Mouse (Mus musculus): ENCODE measurements around the gene Adh1. TPM values are rescaled to one million over a fixed set of nuclear protein-coding genes. Genes with fewer than 3 reads are reported as not detected.
A peak's percentile ranks its signal among the peaks of the same experiment; 100 is the strongest.

Adh1 gene
- polyA plus RNA-seq, 1 experiment from 2014 or later: 1,307 TPM

- H3K4me1 ChIP-seq (replicated peaks; ENCODE audit: control insufficient read depth, insufficient read depth, low read length): peaks cover 36% of the 10 kb centered on the region
- no peaks in the 10 kb centered on the region for H3K9me3 ChIP-seq (ENCODE audit: control insufficient read depth, low read length)
- H3K27ac ChIP-seq (ENCODE audit: low read length): peak overlapping the region; percentile 78
- 31% methylated on average over 10 of the region's 10 CpGs for WGBS
- no peaks in the 10 kb centered on the region for H3K36me3 ChIP-seq (ENCODE audit: control insufficient read depth, insufficient read depth, low read length)
- H3K27me3 ChIP-seq (ENCODE audit: control insufficient read depth, insufficient read depth, low read depth, low read length): no peaks in the 10 kb centered on the region
- ATAC-seq (ENCODE audit: low read depth): no peak
- H3K4me3 ChIP-seq (ENCODE audit: low read length): no peak overlapping the region
- no peak overlapping the region for H3K9ac ChIP-seq (ENCODE audit: low read length)
- H3K4me2 ChIP-seq (ENCODE audit: low read depth, low read length): no peak overlapping the region
Measured at GRCm38 (mm10) chr3:138305486-138306289, 44.9 kb downstream of the Adh1 start.

DNA sequence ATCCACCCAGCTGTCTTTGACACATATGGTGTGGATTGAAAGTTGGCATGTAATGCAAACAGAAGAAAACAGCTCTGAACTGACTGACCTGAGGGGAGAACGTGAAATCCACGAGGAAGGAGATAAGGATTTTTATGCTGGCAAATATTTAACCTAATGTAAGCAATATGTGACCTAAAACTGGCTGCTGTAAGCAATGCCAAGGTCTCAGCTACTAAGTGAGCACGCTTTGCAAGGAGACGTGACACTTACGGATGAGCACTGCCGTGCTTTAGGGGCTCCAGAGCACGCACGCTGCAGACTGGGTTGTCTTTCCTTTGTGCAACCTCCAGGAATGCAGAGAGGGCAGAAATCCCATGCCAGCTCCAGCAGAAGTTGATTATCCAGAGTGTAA is 45.5 kb downstream of the Adh1 start:
- Histone ChIP-seq H3K27ac (ENCODE audit: low read length) (peak overlapping the region; percentile 78), H3K9me3 (ENCODE audit: control insufficient read depth, low read length) (no peaks in the 10 kb centered on the region), H3K4me3 (ENCODE audit: low read length) (no peak overlapping the region), H3K27me3 (ENCODE audit: control insufficient read depth, insufficient read depth, low read depth, low read length) (no peaks in the 10 kb centered on the region), H3K4me2 (ENCODE audit: low read depth, low read length) (0 out of 2 replicates have a peak overlapping the region, but pooled peaks have one; percentile 0), H3K9ac (ENCODE audit: low read length) (no peak overlapping the region), H3K4me1 (replicated peaks; ENCODE audit: control insufficient read depth, insufficient read depth, low read length) (peaks cover 36% of the 10 kb centered on the region), H3K36me3 (ENCODE audit: control insufficient read depth, insufficient read depth, low read length) (no peaks in the 10 kb centered on the region)
- peak; percentile 90 for ATAC-seq (ENCODE audit: low read depth)
- WGBS: 10% methylated on average over 8 of the region's 8 CpGs

DNA sequence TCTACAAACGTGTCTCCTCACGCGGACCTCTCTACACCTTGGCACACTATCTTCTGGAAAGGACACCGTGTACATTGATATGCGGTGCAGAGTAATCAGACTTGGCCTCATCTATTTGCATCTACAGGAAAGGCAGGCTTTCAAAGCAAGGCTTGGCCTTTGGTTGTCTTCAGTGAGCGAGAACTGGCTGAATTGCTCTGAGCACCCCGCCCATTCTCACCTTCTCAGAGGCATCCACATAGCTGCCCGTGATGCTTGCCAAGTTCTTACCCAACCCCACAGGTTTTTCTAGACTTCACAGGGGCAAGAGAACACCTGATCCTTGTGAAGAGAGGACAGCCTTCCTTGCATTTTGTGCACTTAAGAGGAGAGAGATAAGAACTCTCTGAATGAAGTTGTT is 49.1 kb downstream of the Adh1 start:
- 0 out of 2 replicates have a peak, but pooled peaks have one; percentile 18 for ATAC-seq (ENCODE audit: low read depth)
- H3K9ac ChIP-seq (ENCODE audit: low read length): no peak overlapping the region
- 74% methylated on average over 8 of the region's 8 CpGs for WGBS
- no peak overlapping the region for H3K27ac ChIP-seq (ENCODE audit: low read length)
- H3K4me2 ChIP-seq (ENCODE audit: low read depth, low read length): no peak overlapping the region
- no peaks in the 10 kb centered on the region for H3K27me3 ChIP-seq (ENCODE audit: control insufficient read depth, insufficient read depth, low read depth, low read length)
- no peaks in the 10 kb centered on the region for H3K9me3 ChIP-seq (ENCODE audit: control insufficient read depth, low read length)
- H3K4me1 ChIP-seq (replicated peaks; ENCODE audit: control insufficient read depth, insufficient read depth, low read length): peaks cover 17% of the 10 kb centered on the region
- H3K4me3 ChIP-seq (ENCODE audit: low read length): no peak overlapping the region
- no peaks in the 10 kb centered on the region for H3K36me3 ChIP-seq (ENCODE audit: control insufficient read depth, insufficient read depth, low read length)

DNA sequence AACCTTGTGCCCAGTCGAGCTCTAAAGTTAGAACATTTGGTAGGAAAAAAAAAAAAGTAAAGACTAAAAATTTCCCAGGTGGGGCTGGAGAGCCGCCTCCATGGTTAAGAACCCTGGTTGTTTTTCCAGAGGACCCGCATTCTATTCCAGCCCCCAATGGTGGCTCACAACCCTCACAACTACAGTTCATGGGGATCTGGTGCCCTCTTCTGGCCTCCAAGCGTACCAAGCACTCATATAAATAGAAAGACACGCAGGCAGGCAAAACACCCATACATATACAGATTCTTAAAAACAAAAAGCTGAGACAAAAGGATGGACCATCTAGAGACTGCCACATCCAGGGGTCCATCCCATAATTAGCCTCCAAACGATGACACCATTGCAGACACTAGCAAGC is 50.2 kb downstream of the Adh1 start:
- ATAC-seq (ENCODE audit: low read depth): no peak
- H3K27ac ChIP-seq (ENCODE audit: low read length): no peak overlapping the region
- no peaks in the 10 kb centered on the region for H3K36me3 ChIP-seq (ENCODE audit: control insufficient read depth, insufficient read depth, low read length)
- H3K9me3 ChIP-seq (ENCODE audit: control insufficient read depth, low read length): no peaks in the 10 kb centered on the region
- H3K9ac ChIP-seq (ENCODE audit: low read length): no peak overlapping the region
- 89% methylated on average over 6 of the region's 6 CpGs for WGBS
- H3K4me1 ChIP-seq (replicated peaks; ENCODE audit: control insufficient read depth, insufficient read depth, low read length): peaks cover 7% of the 10 kb centered on the region
- H3K27me3 ChIP-seq (ENCODE audit: control insufficient read depth, insufficient read depth, low read depth, low read length): no peaks in the 10 kb centered on the region
- no peak overlapping the region for H3K4me3 ChIP-seq (ENCODE audit: low read length)
- H3K4me2 ChIP-seq (ENCODE audit: low read depth, low read length): no peak overlapping the region

DNA sequence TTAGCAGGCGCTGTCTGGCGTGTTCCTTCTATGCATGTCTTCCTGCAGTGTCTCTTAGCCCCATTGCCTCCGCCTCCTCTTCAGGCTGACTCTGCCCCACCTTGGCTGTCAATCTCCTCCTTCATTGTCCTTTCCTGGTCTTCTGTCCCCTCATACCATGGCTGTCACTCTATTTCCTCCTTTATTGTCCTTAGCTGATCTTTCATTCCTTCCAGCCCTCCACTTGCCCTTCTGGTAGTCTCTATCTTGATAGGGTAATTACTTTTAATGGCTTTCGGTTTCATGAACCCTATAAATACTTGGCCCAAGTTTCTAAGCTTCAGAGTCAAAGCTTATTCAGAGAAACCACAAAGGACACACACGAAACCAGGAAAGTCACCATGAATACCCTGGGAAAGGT is 52.2 kb downstream of the Adh1 start, which contains the start of gene Adh6a:
Gene Adh6a, plus strand, starts transcription at position 322 of the 400 bp plus-strand sequence.
- 87% methylated on average over 5 of the region's 5 CpGs for WGBS
- Histone ChIP-seq H3K36me3 (ENCODE audit: control insufficient read depth, insufficient read depth, low read length) (no peaks in the 10 kb centered on the region), H3K27me3 (ENCODE audit: control insufficient read depth, insufficient read depth, low read depth, low read length) (no peaks in the 10 kb centered on the region), H3K9ac (ENCODE audit: low read length) (no peak within 1 kb of the TSS), H3K27ac (ENCODE audit: low read length) (no peak within 1 kb of the TSS), H3K4me3 (ENCODE audit: low read length) (no peak within 1 kb of the TSS), H3K4me2 (ENCODE audit: low read depth, low read length) (no peak within 1 kb of the TSS), H3K9me3 (ENCODE audit: control insufficient read depth, low read length) (no peaks in the 10 kb centered on the region), H3K4me1 (replicated peaks; ENCODE audit: control insufficient read depth, insufficient read depth, low read length) (0 out of 2 replicates have a peak, but pooled peaks cover 2% of the 10 kb centered on the region)
- ATAC-seq (ENCODE audit: low read depth): no peak

GRCm38 (mm10) chr3:138316908-138317472 is 56.2 kb downstream of the Adh1 start:
- Histone ChIP-seq H3K4me1 (replicated peaks; ENCODE audit: control insufficient read depth, insufficient read depth, low read length) (0 out of 2 replicates have a peak, but pooled peaks cover 2% of the 10 kb centered on the region), H3K36me3 (ENCODE audit: control insufficient read depth, insufficient read depth, low read length) (no peaks in the 10 kb centered on the region), H3K27me3 (ENCODE audit: control insufficient read depth, insufficient read depth, low read depth, low read length) (no peaks in the 10 kb centered on the region), H3K9me3 (ENCODE audit: control insufficient read depth, low read length) (no peaks in the 10 kb centered on the region), H3K27ac (ENCODE audit: low read length) (peak overlapping the region; percentile 63), H3K4me3 (ENCODE audit: low read length) (no peak overlapping the region), H3K9ac (ENCODE audit: low read length) (no peak overlapping the region), H3K4me2 (ENCODE audit: low read depth, low read length) (no peak overlapping the region)
- ATAC-seq (ENCODE audit: low read depth): peak; percentile 92
- 39% methylated on average over 2 of the region's 2 CpGs for WGBS

DNA sequence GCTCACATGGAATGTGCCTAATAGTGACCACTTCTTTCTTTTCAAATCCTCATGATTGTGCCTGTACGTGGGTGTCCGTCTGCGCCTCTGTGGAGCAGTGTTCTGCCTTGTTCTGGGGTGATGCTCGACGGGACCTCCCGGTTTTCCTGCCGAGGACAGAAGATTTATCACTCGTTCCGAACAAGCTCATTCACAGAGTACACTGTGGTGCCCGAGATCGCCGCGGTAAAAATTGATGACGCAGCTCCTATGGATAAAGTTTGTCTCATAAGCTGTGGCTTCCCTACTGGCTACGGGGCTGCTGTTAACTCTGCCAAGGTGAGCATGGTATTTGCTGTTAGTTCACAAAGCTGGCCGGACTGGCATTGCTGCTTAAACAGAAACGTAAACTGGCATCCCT is 64.2 kb downstream of the Adh1 start:
- no peaks in the 10 kb centered on the region for H3K36me3 ChIP-seq (ENCODE audit: control insufficient read depth, insufficient read depth, low read length)
- no peak for ATAC-seq (ENCODE audit: low read depth)
- WGBS: 93% methylated on average over 17 of the region's 17 CpGs
- H3K9ac ChIP-seq (ENCODE audit: low read length): no peak overlapping the region
- no peak overlapping the region for H3K27ac ChIP-seq (ENCODE audit: low read length)
- H3K9me3 ChIP-seq (ENCODE audit: control insufficient read depth, low read length): peaks cover 6% of the 10 kb centered on the region; the same call in 1 of the 2 replicates
- H3K4me2 ChIP-seq (ENCODE audit: low read depth, low read length): no peak overlapping the region
- H3K4me1 ChIP-seq (replicated peaks; ENCODE audit: control insufficient read depth, insufficient read depth, low read length): no peaks in the 10 kb centered on the region
- no peaks in the 10 kb centered on the region for H3K27me3 ChIP-seq (ENCODE audit: control insufficient read depth, insufficient read depth, low read depth, low read length)
- no peak overlapping the region for H3K4me3 ChIP-seq (ENCODE audit: low read length)

GRCm38 (mm10) chr3:138325466-138325865 is 64.7 kb downstream of the Adh1 start:
- H3K9ac ChIP-seq (ENCODE audit: low read length): no peak overlapping the region
- WGBS: 92% methylated on average over 6 of the region's 6 CpGs
- no peaks in the 10 kb centered on the region for H3K4me1 ChIP-seq (replicated peaks; ENCODE audit: control insufficient read depth, insufficient read depth, low read length)
- no peak for ATAC-seq (ENCODE audit: low read depth)
- no peaks in the 10 kb centered on the region for H3K36me3 ChIP-seq (ENCODE audit: control insufficient read depth, insufficient read depth, low read length)
- no peak overlapping the region for H3K27ac ChIP-seq (ENCODE audit: low read length)
- peaks cover 6% of the 10 kb centered on the region; the same call in 1 of the 2 replicates for H3K9me3 ChIP-seq (ENCODE audit: control insufficient read depth, low read length)
- H3K4me3 ChIP-seq (ENCODE audit: low read length): no peak overlapping the region
- no peak overlapping the region for H3K4me2 ChIP-seq (ENCODE audit: low read depth, low read length)
- no peaks in the 10 kb centered on the region for H3K27me3 ChIP-seq (ENCODE audit: control insufficient read depth, insufficient read depth, low read depth, low read length)

DNA sequence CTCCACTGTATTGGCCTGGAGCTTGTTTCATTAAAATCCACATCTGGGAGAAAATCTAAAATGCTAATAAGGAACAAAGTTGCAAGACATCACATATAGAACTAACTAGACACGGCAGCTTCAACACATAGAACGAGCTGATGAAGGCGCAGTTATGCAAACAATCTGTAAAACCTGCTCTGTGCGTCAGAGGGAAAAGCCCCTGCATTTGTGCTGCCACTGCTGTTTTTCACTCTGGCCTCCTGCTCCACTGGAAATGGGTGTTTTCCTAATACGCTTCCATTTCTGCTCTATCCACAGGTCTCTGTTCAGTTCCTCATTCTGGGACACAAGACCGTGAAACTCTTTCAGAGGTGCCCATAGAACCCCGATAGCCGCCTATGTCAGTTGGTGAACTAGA is 73.1 kb downstream of the Adh1 start:
- H3K27ac ChIP-seq (ENCODE audit: low read length): no peak overlapping the region
- H3K4me1 ChIP-seq (replicated peaks; ENCODE audit: control insufficient read depth, insufficient read depth, low read length): peaks cover 8% of the 10 kb centered on the region; the same call in 1 of the 2 replicates
- H3K9me3 ChIP-seq (ENCODE audit: control insufficient read depth, low read length): no peaks in the 10 kb centered on the region
- no peaks in the 10 kb centered on the region for H3K36me3 ChIP-seq (ENCODE audit: control insufficient read depth, insufficient read depth, low read length)
- no peak for ATAC-seq (ENCODE audit: low read depth)
- 61% methylated on average over 8 of the region's 8 CpGs for WGBS
- H3K4me3 ChIP-seq (ENCODE audit: low read length): no peak overlapping the region
- no peaks in the 10 kb centered on the region for H3K27me3 ChIP-seq (ENCODE audit: control insufficient read depth, insufficient read depth, low read depth, low read length)
- no peak overlapping the region for H3K9ac ChIP-seq (ENCODE audit: low read length)
- 0 out of 2 replicates have a peak overlapping the region, but pooled peaks have one; percentile 1 for H3K4me2 ChIP-seq (ENCODE audit: low read depth, low read length)

Measured in lung, embryonic 16.5 days (tissue).